17 mouse cellular contexts compared by ENCODE assay signal in the genomic region with DNA sequence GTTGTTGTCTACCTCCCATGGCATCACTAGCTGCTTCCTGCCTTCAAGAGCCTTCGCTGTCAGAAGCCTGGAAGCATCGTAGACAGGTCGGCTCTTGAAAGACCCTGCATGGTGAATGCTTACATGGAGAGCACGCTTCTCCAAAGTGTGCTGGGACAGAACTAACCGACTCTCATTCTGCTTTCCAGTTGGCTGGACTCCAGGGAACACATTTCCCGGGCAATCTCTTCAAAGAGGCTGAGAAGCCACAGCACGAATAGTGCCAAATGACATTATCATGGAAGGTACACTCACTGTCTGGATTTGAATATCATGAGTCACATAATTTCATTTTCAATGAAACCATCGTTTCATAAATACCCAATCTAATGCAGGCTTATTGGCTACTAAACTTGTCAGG.
DNase-seq lines count a peak whose midpoint lies in the region; ATAC-seq and TF ChIP-seq lines count a peak whose summit lies in the region.
"Had no signal": no experiment of that assay in that cellular context is flagged by ENCODE, and none has a peak within 500 bp of the region (broad histone marks: within the 10 kb centered on the region; RNA-seq: fewer than 3 reads in every experiment).

No protein-coding gene starts in this region.

- no peak overlapping the region for H3K4me2 ChIP-seq in forebrain, postnatal 0 days (ENCODE audit: low read depth)
- no peak overlapping the region for H3K4me2 ChIP-seq in forebrain, embryonic 16.5 days (ENCODE audit: low read length)
- no peak overlapping the region for H3K4me2 ChIP-seq in midbrain, embryonic 14.5 days (ENCODE audit: low read length)
- H3K4me2 ChIP-seq in midbrain, embryonic 15.5 days = no peak overlapping the region
- H3K4me2 ChIP-seq in stomach, postnatal 0 days (replicated peaks; ENCODE audit: low read depth) = no peak overlapping the region
- H3K4me2 ChIP-seq: limb, embryonic 13.5 days; stomach, embryonic 15.5 days had no signal

- no peak for TF ChIP-seq EP300 in stomach, postnatal 0 days (optimal IDR thresholded peaks at IDR 0.05)

- no peaks in the 10 kb centered on the region for H3K36me3 ChIP-seq in forebrain, postnatal 0 days (ENCODE audit: insufficient read depth)
- H3K36me3 ChIP-seq in forebrain, embryonic 16.5 days (ENCODE audit: control insufficient read depth, insufficient read depth) = no peaks in the 10 kb centered on the region
- no peaks in the 10 kb centered on the region for H3K36me3 ChIP-seq in midbrain, embryonic 14.5 days (ENCODE audit: control insufficient read depth, insufficient read depth, low read length)
- no peaks in the 10 kb centered on the region for H3K36me3 ChIP-seq in midbrain, embryonic 15.5 days (replicated peaks)
- no peaks in the 10 kb centered on the region for H3K36me3 ChIP-seq in stomach, postnatal 0 days (ENCODE audit: control insufficient read depth, insufficient read depth, low read length)
- H3K36me3 ChIP-seq: hindbrain, embryonic 10.5 days; limb, embryonic 13.5 days; stomach, embryonic 15.5 days had no signal

- TF ChIP-seq CTCF in forebrain, postnatal 0 days (IDR thresholded peaks at IDR 0.05; ENCODE audit: low read depth) = no peak
- TF ChIP-seq CTCF in stomach, postnatal 0 days (IDR thresholded peaks at IDR 0.05; ENCODE audit: low read depth) = no peak

- peak; percentile 20; the same call in 1 of the 2 replicates for ATAC-seq in forebrain, postnatal 0 days
- ATAC-seq in forebrain, embryonic 16.5 days = no peak
- ATAC-seq in midbrain, embryonic 14.5 days (ENCODE audit: low FRiP score, low TSS enrichment) = no peak
- ATAC-seq in midbrain, embryonic 15.5 days (replicated peaks) = no peak
- no peak for ATAC-seq in stomach, postnatal 0 days (ENCODE audit: low FRiP score, low TSS enrichment)
- ATAC-seq: Patski had no signal

- H3K4me1 ChIP-seq in forebrain, postnatal 0 days (ENCODE audit: insufficient read depth) = no peaks in the 10 kb centered on the region
- no peaks in the 10 kb centered on the region for H3K4me1 ChIP-seq in forebrain, embryonic 16.5 days (replicated peaks; ENCODE audit: control insufficient read depth, insufficient read depth, low read length)
- H3K4me1 ChIP-seq in midbrain, embryonic 14.5 days (ENCODE audit: control insufficient read depth, insufficient read depth, low read length) = no peaks in the 10 kb centered on the region
- H3K4me1 ChIP-seq in midbrain, embryonic 15.5 days = no peaks in the 10 kb centered on the region
- H3K4me1 ChIP-seq in stomach, postnatal 0 days (replicated peaks; ENCODE audit: control insufficient read depth, insufficient read depth) = no peaks in the 10 kb centered on the region
- H3K4me1 ChIP-seq: hindbrain, embryonic 10.5 days; limb, embryonic 13.5 days; megakaryocyte, embryonic 14.5 days; stomach, embryonic 15.5 days had no signal

- H3K27me3 ChIP-seq in forebrain, postnatal 0 days (ENCODE audit: insufficient read depth, low read length) = no peaks in the 10 kb centered on the region
- no peaks in the 10 kb centered on the region for H3K27me3 ChIP-seq in forebrain, embryonic 16.5 days (replicated peaks; ENCODE audit: control insufficient read depth, insufficient read depth, low read length)
- H3K27me3 ChIP-seq in midbrain, embryonic 14.5 days (ENCODE audit: control insufficient read depth, insufficient read depth, low read length) = no peaks in the 10 kb centered on the region
- no peaks in the 10 kb centered on the region for H3K27me3 ChIP-seq in midbrain, embryonic 15.5 days (replicated peaks)
- no peaks in the 10 kb centered on the region for H3K27me3 ChIP-seq in stomach, postnatal 0 days (ENCODE audit: control insufficient read depth, insufficient read depth, low read length)
- H3K27me3 ChIP-seq: limb, embryonic 13.5 days; megakaryocyte, embryonic 14.5 days; Patski; stomach, embryonic 15.5 days had no signal

- no peak overlapping the region for H3K27ac ChIP-seq in forebrain, postnatal 0 days (ENCODE audit: low read depth, low read length)
- no peak overlapping the region for H3K27ac ChIP-seq in forebrain, embryonic 16.5 days (ENCODE audit: low read length)
- H3K27ac ChIP-seq in midbrain, embryonic 14.5 days (replicated peaks; ENCODE audit: low read depth, low read length) = no peak overlapping the region
- no peak overlapping the region for H3K27ac ChIP-seq in midbrain, embryonic 15.5 days
- H3K27ac ChIP-seq in stomach, postnatal 0 days (replicated peaks) = no peak overlapping the region
- H3K27ac ChIP-seq: hindbrain, embryonic 10.5 days; limb, embryonic 13.5 days; stomach, embryonic 15.5 days had no signal

- no peak overlapping the region for H3K9ac ChIP-seq in forebrain, postnatal 0 days
- H3K9ac ChIP-seq in forebrain, embryonic 16.5 days (replicated peaks; ENCODE audit: low read depth, low read length) = no peak overlapping the region
- H3K9ac ChIP-seq in midbrain, embryonic 14.5 days (replicated peaks; ENCODE audit: low read length) = no peak overlapping the region
- no peak overlapping the region for H3K9ac ChIP-seq in midbrain, embryonic 15.5 days
- no peak overlapping the region for H3K9ac ChIP-seq in stomach, postnatal 0 days (ENCODE audit: low read length)
- H3K9ac ChIP-seq: limb, embryonic 13.5 days; stomach, embryonic 15.5 days had no signal

- H3K9me3 ChIP-seq in forebrain, postnatal 0 days (ENCODE audit: low read length) = no peaks in the 10 kb centered on the region
- no peaks in the 10 kb centered on the region for H3K9me3 ChIP-seq in forebrain, embryonic 16.5 days (ENCODE audit: control insufficient read depth, low read length)
- H3K9me3 ChIP-seq in midbrain, embryonic 14.5 days (ENCODE audit: control insufficient read depth, low read length) = no peaks in the 10 kb centered on the region
- no peaks in the 10 kb centered on the region for H3K9me3 ChIP-seq in midbrain, embryonic 15.5 days
- no peaks in the 10 kb centered on the region for H3K9me3 ChIP-seq in stomach, postnatal 0 days (ENCODE audit: control insufficient read depth, low read length)
- H3K9me3 ChIP-seq: hindbrain, embryonic 10.5 days; limb, embryonic 13.5 days; stomach, embryonic 15.5 days had no signal

- DNase-seq in forebrain, postnatal 0 days = peak; percentile 18
- DNase-seq in midbrain, embryonic 14.5 days = peak; percentile 27
- peak; percentile 76 to 79 for DNase-seq in cerebellum, postnatal 10 days
- peak; percentile 4 for DNase-seq in right cerebral cortex, postnatal 14 days
- DNase-seq in neural tube, embryonic 10.5 days (ENCODE audit: extremely low spot score, low spot score) = no peak
- no peak for DNase-seq in stomach, postnatal 0 days (ENCODE audit: low spot score)
- DNase-seq: kidney, adult 11 months; kidney, postnatal 4 days; lung, adult 18-20 months; thymus, postnatal 36 days had no signal

- 44% methylated on average over 8 of the region's 8 CpGs for WGBS in forebrain, postnatal 0 days
- WGBS in forebrain, embryonic 16.5 days = 61% methylated on average over 8 of the region's 8 CpGs
- 80% methylated on average over 8 of the region's 8 CpGs for WGBS in midbrain, embryonic 14.5 days
- 78% methylated on average over 8 of the region's 8 CpGs for WGBS in midbrain, embryonic 15.5 days
- 72% methylated on average over 8 of the region's 8 CpGs for WGBS in stomach, postnatal 0 days

- no peak overlapping the region for H3K4me3 ChIP-seq in forebrain, postnatal 0 days (ENCODE audit: low read depth, low read length)
- H3K4me3 ChIP-seq in forebrain, embryonic 16.5 days (replicated peaks; ENCODE audit: low read length) = no peak overlapping the region
- no peak overlapping the region for H3K4me3 ChIP-seq in midbrain, embryonic 14.5 days (replicated peaks; ENCODE audit: low read depth, low read length)
- H3K4me3 ChIP-seq in midbrain, embryonic 15.5 days = no peak overlapping the region
- H3K4me3 ChIP-seq in stomach, postnatal 0 days (ENCODE audit: low read depth, low read length) = no peak overlapping the region
- H3K4me3 ChIP-seq: hindbrain, embryonic 10.5 days; limb, embryonic 13.5 days; megakaryocyte, embryonic 14.5 days; stomach, embryonic 15.5 days had no signal

Comparison
In these comparisons a context has a peak if more than half of its experiments do, and no peak if none do; other contexts are left out.
1. DNase-seq: peak in forebrain, postnatal 0 days (single experiment), midbrain, embryonic 14.5 days (single experiment), cerebellum, postnatal 10 days (2 of 2) and right cerebral cortex, postnatal 14 days (single experiment); none in neural tube, embryonic 10.5 days (single experiment) and stomach, postnatal 0 days (single experiment).